Mouse (Mus musculus): ENCODE measurements at regions not wholly inside any gene's neighbourhood (a gene's known extent, or its start where the extent isn't known, plus 50 kb on each side); places are given as distances from the start of the nearest gene placed in this dataset.

- Histone ChIP-seq H3K4me3 (ENCODE audit: low read depth, low read length) (no peak overlapping the region), H3K27me3 (ENCODE audit: control insufficient read depth, insufficient read depth, low read length, poor library complexity, severe bottlenecking) (no peaks in the 10 kb centered on the region), H3K9me3 (replicated peaks; ENCODE audit: control insufficient read depth, insufficient read depth, low read length, poor library complexity, severe bottlenecking) (no peaks in the 10 kb centered on the region), H3K9ac (ENCODE audit: low read depth, poor library complexity, severe bottlenecking) (no peak overlapping the region), H3K27ac (ENCODE audit: insufficient read depth, low read length) (no peak overlapping the region), H3K4me1 (ENCODE audit: control insufficient read depth, insufficient read depth, low read length) (no peaks in the 10 kb centered on the region), H3K36me3 (ENCODE audit: control insufficient read depth, insufficient read depth, low read length, poor library complexity, severe bottlenecking) (no peaks in the 10 kb centered on the region)
- TF ChIP-seq CTCF (IDR thresholded peaks at IDR 0.05; ENCODE audit: low read depth, low read length) (no peak), POLR2A (IDR thresholded peaks at IDR 0.05; ENCODE audit: insufficient read depth, low read length) (no peak), EP300 (IDR thresholded peaks at IDR 0.05; ENCODE audit: insufficient read depth, low read depth, low read length) (no peak)
Observed at GRCm38 (mm10) chr4:131336801-131337200, 392.6 kb downstream of the Matn1 start.

DNA sequence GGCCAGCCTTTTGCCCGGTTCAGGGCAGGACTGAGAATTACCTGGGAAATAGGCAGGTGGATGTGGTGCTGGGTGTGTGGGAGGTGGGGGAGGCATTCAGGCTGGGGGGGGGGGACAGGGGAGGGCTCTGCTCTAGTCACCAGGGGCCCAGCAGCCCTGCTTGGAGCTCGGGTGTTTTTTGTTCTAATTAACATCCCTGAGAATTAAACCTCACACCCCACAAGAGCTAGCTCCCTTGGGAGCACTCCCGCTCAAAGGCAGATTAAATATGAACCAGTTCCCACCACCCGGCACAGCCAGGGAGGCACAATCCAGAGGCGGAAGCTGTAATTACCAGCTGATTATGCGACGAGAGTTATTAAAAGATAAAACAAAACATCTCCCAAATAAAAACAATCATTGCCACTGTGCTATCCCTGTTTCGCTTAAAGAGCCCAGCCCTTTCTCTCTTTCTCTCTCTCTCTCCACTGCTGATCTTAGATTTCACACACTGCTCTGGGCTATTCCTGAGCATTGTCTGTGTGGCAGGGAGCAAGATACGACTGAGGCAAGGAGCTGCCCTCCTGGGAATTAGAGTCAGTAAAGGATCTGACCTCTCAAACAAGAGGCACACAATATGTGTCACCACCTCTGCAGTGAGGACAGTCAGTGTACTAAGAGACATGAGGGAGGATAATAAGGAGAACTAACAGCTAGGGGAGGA lies 397.0 kb downstream of the Matn1 start:
- Histone ChIP-seq H3K27ac (ENCODE audit: insufficient read depth, low read length) (no peak overlapping the region), H3K27me3 (ENCODE audit: control insufficient read depth, insufficient read depth, low read length, poor library complexity, severe bottlenecking) (no peaks in the 10 kb centered on the region), H3K9me3 (replicated peaks; ENCODE audit: control insufficient read depth, insufficient read depth, low read length, poor library complexity, severe bottlenecking) (no peaks in the 10 kb centered on the region), H3K9ac (ENCODE audit: low read depth, poor library complexity, severe bottlenecking) (no peak overlapping the region), H3K4me1 (ENCODE audit: control insufficient read depth, insufficient read depth, low read length) (no peaks in the 10 kb centered on the region), H3K4me3 (ENCODE audit: low read depth, low read length) (no peak overlapping the region), H3K36me3 (ENCODE audit: control insufficient read depth, insufficient read depth, low read length, poor library complexity, severe bottlenecking) (no peaks in the 10 kb centered on the region)
- no peak for TF ChIP-seq CTCF (IDR thresholded peaks at IDR 0.05; ENCODE audit: low read depth, low read length)
- no peak for TF ChIP-seq EP300 (IDR thresholded peaks at IDR 0.05; ENCODE audit: insufficient read depth, low read depth, low read length)
- no peak for TF ChIP-seq POLR2A (IDR thresholded peaks at IDR 0.05; ENCODE audit: insufficient read depth, low read length)

DNA sequence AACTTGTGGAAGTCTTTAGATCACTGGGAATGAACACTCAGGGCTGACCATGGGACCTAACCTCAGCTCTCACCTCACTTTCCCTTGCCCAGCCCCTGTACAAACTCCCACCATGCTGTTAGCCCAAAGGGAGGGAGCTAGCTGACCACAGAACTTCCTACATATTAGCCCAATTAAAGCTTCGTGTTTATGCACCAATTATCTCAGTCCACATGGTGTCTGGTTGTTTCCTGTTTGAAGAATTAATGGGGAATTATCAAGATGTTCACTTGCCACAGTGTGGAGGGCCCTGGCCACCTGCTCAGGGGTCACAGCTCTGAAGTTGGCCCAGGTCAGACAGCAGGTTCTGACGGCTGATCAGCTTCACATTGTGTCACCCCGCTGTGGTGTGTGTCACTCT lies 402.5 kb downstream of the Matn1 start:
- Histone ChIP-seq H3K4me1 (ENCODE audit: control insufficient read depth, insufficient read depth, low read length) (no peaks in the 10 kb centered on the region), H3K9me3 (replicated peaks; ENCODE audit: control insufficient read depth, insufficient read depth, low read length, poor library complexity, severe bottlenecking) (no peaks in the 10 kb centered on the region), H3K9ac (ENCODE audit: low read depth, poor library complexity, severe bottlenecking) (no peak overlapping the region), H3K4me3 (ENCODE audit: low read depth, low read length) (no peak overlapping the region), H3K27me3 (ENCODE audit: control insufficient read depth, insufficient read depth, low read length, poor library complexity, severe bottlenecking) (no peaks in the 10 kb centered on the region), H3K27ac (ENCODE audit: insufficient read depth, low read length) (no peak overlapping the region), H3K36me3 (ENCODE audit: control insufficient read depth, insufficient read depth, low read length, poor library complexity, severe bottlenecking) (no peaks in the 10 kb centered on the region)
- TF ChIP-seq POLR2A (IDR thresholded peaks at IDR 0.05; ENCODE audit: insufficient read depth, low read length): no peak
- TF ChIP-seq EP300 (IDR thresholded peaks at IDR 0.05; ENCODE audit: insufficient read depth, low read depth, low read length): no peak
- TF ChIP-seq CTCF (IDR thresholded peaks at IDR 0.05; ENCODE audit: low read depth, low read length): no peak

- Histone ChIP-seq H3K4me1 (ENCODE audit: control insufficient read depth, insufficient read depth, low read length) (no peaks in the 10 kb centered on the region), H3K9me3 (replicated peaks; ENCODE audit: control insufficient read depth, insufficient read depth, low read length, poor library complexity, severe bottlenecking) (no peaks in the 10 kb centered on the region), H3K4me3 (ENCODE audit: low read depth, low read length) (no peak overlapping the region), H3K27me3 (ENCODE audit: control insufficient read depth, insufficient read depth, low read length, poor library complexity, severe bottlenecking) (no peaks in the 10 kb centered on the region), H3K27ac (ENCODE audit: insufficient read depth, low read length) (no peak overlapping the region), H3K36me3 (ENCODE audit: control insufficient read depth, insufficient read depth, low read length, poor library complexity, severe bottlenecking) (no peaks in the 10 kb centered on the region), H3K9ac (ENCODE audit: low read depth, poor library complexity, severe bottlenecking) (no peak overlapping the region)
- TF ChIP-seq POLR2A (IDR thresholded peaks at IDR 0.05; ENCODE audit: insufficient read depth, low read length) (no peak), CTCF (IDR thresholded peaks at IDR 0.05; ENCODE audit: low read depth, low read length) (no peak), EP300 (IDR thresholded peaks at IDR 0.05; ENCODE audit: insufficient read depth, low read depth, low read length) (no peak)
Observed at GRCm38 (mm10) chr4:131350268-131350667, 406.1 kb downstream of the Matn1 start.

DNA sequence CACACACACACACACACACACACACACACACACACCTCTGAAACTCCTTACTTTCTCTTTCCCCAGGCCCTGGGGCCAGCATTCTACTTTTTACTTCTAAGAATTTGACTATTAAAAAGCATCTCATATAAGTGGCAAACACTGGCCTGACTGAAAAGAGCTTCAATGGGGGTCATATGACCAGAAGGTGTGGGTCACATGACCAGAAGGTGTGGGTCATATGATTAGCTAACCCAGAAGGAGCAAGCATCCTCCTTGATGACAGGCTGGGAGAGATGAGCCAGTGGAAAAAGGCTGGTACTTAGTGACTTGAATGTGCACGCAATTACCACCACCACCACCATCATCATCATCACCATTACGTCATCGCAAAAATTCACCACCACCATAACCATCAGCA lies 410.7 kb downstream of the Matn1 start:
- Histone ChIP-seq H3K4me1 (ENCODE audit: control insufficient read depth, insufficient read depth, low read length) (no peaks in the 10 kb centered on the region), H3K27ac (ENCODE audit: insufficient read depth, low read length) (no peak overlapping the region), H3K9ac (ENCODE audit: low read depth, poor library complexity, severe bottlenecking) (no peak overlapping the region), H3K36me3 (ENCODE audit: control insufficient read depth, insufficient read depth, low read length, poor library complexity, severe bottlenecking) (no peaks in the 10 kb centered on the region), H3K4me3 (ENCODE audit: low read depth, low read length) (no peak overlapping the region), H3K9me3 (replicated peaks; ENCODE audit: control insufficient read depth, insufficient read depth, low read length, poor library complexity, severe bottlenecking) (no peaks in the 10 kb centered on the region), H3K27me3 (ENCODE audit: control insufficient read depth, insufficient read depth, low read length, poor library complexity, severe bottlenecking) (no peaks in the 10 kb centered on the region)
- TF ChIP-seq CTCF (IDR thresholded peaks at IDR 0.05; ENCODE audit: low read depth, low read length) (no peak), EP300 (IDR thresholded peaks at IDR 0.05; ENCODE audit: insufficient read depth, low read depth, low read length) (no peak), POLR2A (IDR thresholded peaks at IDR 0.05; ENCODE audit: insufficient read depth, low read length) (no peak)

DNA sequence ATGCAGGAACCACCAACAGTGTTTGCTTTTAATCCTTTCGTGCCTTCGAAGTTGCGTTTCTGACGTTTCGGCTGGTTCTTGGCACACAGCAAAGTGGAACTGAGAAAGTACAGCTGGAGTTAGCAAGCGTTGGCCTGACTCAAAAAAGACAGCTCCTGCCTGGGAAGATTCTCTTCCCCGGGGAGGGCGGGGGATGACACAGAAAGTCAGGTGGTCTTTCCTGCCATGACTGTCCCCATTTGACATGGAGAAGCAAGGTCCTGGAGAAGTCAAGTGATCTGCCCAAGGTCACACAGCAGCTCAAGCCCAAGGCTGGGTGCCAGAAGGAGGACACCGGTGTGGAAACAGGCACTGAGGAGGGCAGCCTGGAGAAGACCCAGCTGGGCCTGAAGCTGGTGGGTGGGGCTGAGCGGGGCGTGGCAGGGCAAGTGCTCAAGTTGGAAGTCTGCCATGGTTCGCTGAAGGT lies 411.4 kb downstream of the Matn1 start:
- no peak for TF ChIP-seq EP300 (IDR thresholded peaks at IDR 0.05; ENCODE audit: insufficient read depth, low read depth, low read length)
- no peak for TF ChIP-seq CTCF (IDR thresholded peaks at IDR 0.05; ENCODE audit: low read depth, low read length)
- TF ChIP-seq POLR2A (IDR thresholded peaks at IDR 0.05; ENCODE audit: insufficient read depth, low read length): no peak
- H3K27me3 ChIP-seq (ENCODE audit: control insufficient read depth, insufficient read depth, low read length, poor library complexity, severe bottlenecking): no peaks in the 10 kb centered on the region

More for the DNA sequence above, 411.4 kb downstream of the Matn1 start:
- Histone ChIP-seq H3K9ac (ENCODE audit: low read depth, poor library complexity, severe bottlenecking) (no peak overlapping the region), H3K4me1 (ENCODE audit: control insufficient read depth, insufficient read depth, low read length) (no peaks in the 10 kb centered on the region), H3K4me3 (ENCODE audit: low read depth, low read length) (no peak overlapping the region), H3K9me3 (replicated peaks; ENCODE audit: control insufficient read depth, insufficient read depth, low read length, poor library complexity, severe bottlenecking) (no peaks in the 10 kb centered on the region), H3K27ac (ENCODE audit: insufficient read depth, low read length) (no peak overlapping the region), H3K36me3 (ENCODE audit: control insufficient read depth, insufficient read depth, low read length, poor library complexity, severe bottlenecking) (no peaks in the 10 kb centered on the region)

Measured in ES-Bruce4 (cell line).